In genomic region chr15:12205902-12206645, GRCm38 (mm10) we compare ENCODE assay signal across 8 mouse cellular contexts. TPM values are rescaled to one million over a fixed set of nuclear protein-coding genes. Genes with fewer than 3 reads are reported as not detected.
DNase-seq lines count a peak whose midpoint lies in the region; ATAC-seq and TF ChIP-seq lines count a peak whose summit lies in the region.

No protein-coding gene starts in this region.

- H3K36me3 ChIP-seq in MEL (ENCODE audit: control insufficient read depth in 1 of 2, insufficient read depth in 2 of 2, low read length in 2 of 2), result peaks cover 0 to 21% of the 10 kb centered on the region in 2 experiments; a peak in 3 of 4 replicates
- H3K36me3 ChIP-seq in forebrain, embryonic 15.5 days, result no peaks in the 10 kb centered on the region
- H3K36me3 ChIP-seq in liver, embryonic 16.5 days (ENCODE audit: control insufficient read depth, insufficient read depth), result no peaks in the 10 kb centered on the region

- no peak for ATAC-seq in forebrain, embryonic 15.5 days (replicated peaks)
- no peak for ATAC-seq in liver, embryonic 16.5 days (ENCODE audit: low read depth)

- peaks cover 54% of the 10 kb centered on the region for H3K79me2 ChIP-seq in MEL (ENCODE audit: control insufficient read depth, insufficient read depth, low read length, poor library complexity)

- no peak for TF ChIP-seq RAD21 in MEL (IDR thresholded peaks at IDR 0.05; ENCODE audit: low read depth, low read length)

- peak; percentile 2 to 35; a peak in 1 of 4 replicates for TF ChIP-seq EP300 in MEL (IDR thresholded peaks at IDR 0.05; ENCODE audit: low read depth in 1 of 2, low read length in 2 of 2)

- H3K9ac ChIP-seq in MEL (ENCODE audit: control insufficient read depth, low read depth, low read length, poor library complexity, severe bottlenecking), result peak overlapping the region; percentile 91
- H3K9ac ChIP-seq in forebrain, embryonic 15.5 days (replicated peaks), result peak overlapping the region; percentile 84
- peak overlapping the region; percentile 97 for H3K9ac ChIP-seq in liver, embryonic 16.5 days (ENCODE audit: low read depth, low read length)

- DNase-seq in kidney, adult 18-20 months, result peak; percentile 43
- no peak for DNase-seq in kidney, adult 11 months
- DNase-seq in MEL (ENCODE audit: low read depth, low spot score), result peak; percentile 61
- no peak for DNase-seq in right cerebral cortex, adult 2 months (ENCODE audit: low spot score in 2 of 2)
- DNase-seq in ovary, adult 18-20 months (ENCODE audit: low spot score), result no peak
- DNase-seq in gastrocnemius, postnatal 25 days, result no peak

- WGBS in forebrain, embryonic 15.5 days, result 40% methylated on average over 14 of the region's 14 CpGs
- WGBS in liver, embryonic 16.5 days (ENCODE audit: insufficient replicate concordance), result 17% methylated on average over 14 of the region's 14 CpGs

- TF ChIP-seq CTCF in MEL (IDR thresholded peaks at IDR 0.05 in 2 of 3, conservative IDR thresholded peaks at IDR 0.05 in 1 of 3; ENCODE audit: control insufficient read depth in 1 of 3, insufficient read depth in 1 of 3, low read depth in 2 of 3, low read length in 3 of 3, poor library complexity in 1 of 3, severe bottlenecking in 1 of 3), result no peak

- no peak for TF ChIP-seq POLR2A in MEL (IDR thresholded peaks at IDR 0.05; ENCODE audit: control insufficient read depth in 1 of 2, insufficient read depth in 1 of 2, low read depth in 1 of 2, low read length in 2 of 2, poor library complexity in 1 of 2)

- H3K27me3 ChIP-seq in MEL (ENCODE audit: control insufficient read depth in 1 of 2, insufficient read depth in 2 of 2, low read length in 2 of 2), result no peaks in the 10 kb centered on the region
- no peaks in the 10 kb centered on the region for H3K27me3 ChIP-seq in forebrain, embryonic 15.5 days
- no peaks in the 10 kb centered on the region for H3K27me3 ChIP-seq in liver, embryonic 16.5 days (ENCODE audit: control insufficient read depth, insufficient read depth, low read depth, low read length)

- H3K27ac ChIP-seq in MEL (ENCODE audit: control insufficient read depth, low read depth, low read length), result peak overlapping the region; percentile 70
- peak overlapping the region; percentile 93; the same call in 1 of the 2 replicates for H3K27ac ChIP-seq in forebrain, embryonic 15.5 days (replicated peaks)
- peak overlapping the region; percentile 94 for H3K27ac ChIP-seq in liver, embryonic 16.5 days (ENCODE audit: low read length)

- H3K4me2 ChIP-seq in forebrain, embryonic 15.5 days (replicated peaks), result peak overlapping the region; percentile 56
- peak overlapping the region; percentile 90 for H3K4me2 ChIP-seq in liver, embryonic 16.5 days (ENCODE audit: low read depth, low read length)

- no peaks in the 10 kb centered on the region for H3K9me3 ChIP-seq in MEL (replicated peaks; ENCODE audit: insufficient read depth, low read length)
- H3K9me3 ChIP-seq in forebrain, embryonic 15.5 days, result no peaks in the 10 kb centered on the region
- no peaks in the 10 kb centered on the region for H3K9me3 ChIP-seq in liver, embryonic 16.5 days (replicated peaks; ENCODE audit: control insufficient read depth, low read length)

- H3K4me3 ChIP-seq in MEL (ENCODE audit: control insufficient read depth in 1 of 2, insufficient read depth in 1 of 2, low read depth in 2 of 2, low read length in 2 of 2), result peak overlapping the region; percentile 90 to 100
- peak overlapping the region; percentile 83 for H3K4me3 ChIP-seq in forebrain, embryonic 15.5 days
- peak overlapping the region; percentile 93 for H3K4me3 ChIP-seq in liver, embryonic 16.5 days (ENCODE audit: low read depth, low read length)

- H3K4me1 ChIP-seq in MEL (ENCODE audit: control insufficient read depth in 1 of 2, insufficient read depth in 2 of 2, low read length in 2 of 2), result peaks cover 10 to 20% of the 10 kb centered on the region in 2 experiments; a peak in 3 of 4 replicates
- H3K4me1 ChIP-seq in forebrain, embryonic 15.5 days, result peaks cover 26% of the 10 kb centered on the region
- H3K4me1 ChIP-seq in liver, embryonic 16.5 days (ENCODE audit: control insufficient read depth, low read depth, low read length), result peaks cover 51% of the 10 kb centered on the region

TF ChIP-seq in MEL, 35 proteins besides CTCF, POLR2A, EP300 and RAD21:
- peak; percentile 6; the same call in 1 of the 2 replicates for TF ChIP-seq SIN3A (IDR thresholded peaks at IDR 0.05; ENCODE audit: low read length)
- TF ChIP-seq SMC3 (IDR thresholded peaks at IDR 0.05; ENCODE audit: low read depth, low read length), result 0 out of 2 replicates have a peak, but pooled peaks have one; percentile 7
- peak; percentile 27; the same call in 1 of the 2 replicates for TF ChIP-seq ZNF384 (IDR thresholded peaks at IDR 0.05; ENCODE audit: low read depth, low read length)
- 0 out of 2 replicates have a peak, but pooled peaks have one; percentile 71 for TF ChIP-seq CHD1 (IDR thresholded peaks at IDR 0.05; ENCODE audit: low read depth, low read length)
- TF ChIP-seq GATA1 (IDR thresholded peaks at IDR 0.05; ENCODE audit: low read depth, low read length), result peak; percentile 10; the same call in 1 of the 2 replicates
- TF ChIP-seq TBP (IDR thresholded peaks at IDR 0.05; ENCODE audit: low read depth, low read length), result 0 out of 2 replicates have a peak, but pooled peaks have one; percentile 38
- 0 out of 2 replicates have a peak, but pooled peaks have one; percentile 23 for TF ChIP-seq HCFC1 (IDR thresholded peaks at IDR 0.05; ENCODE audit: low read depth, low read length)
- peak; percentile 26; the same call in 1 of the 2 replicates for TF ChIP-seq MAX (IDR thresholded peaks at IDR 0.05; ENCODE audit: low read length)
- TF ChIP-seq JUND (IDR thresholded peaks at IDR 0.05; ENCODE audit: low read depth, low read length), result no peak
- TF ChIP-seq E2F4 (IDR thresholded peaks at IDR 0.05; ENCODE audit: borderline replicate concordance, low read depth, low read length), result no peak
- no peak for TF ChIP-seq NELFE (IDR thresholded peaks at IDR 0.05; ENCODE audit: low read depth, low read length)

RNA-seq across cellular contexts. Expression of gene Mtmr12, which starts 1.2 kb away (rescaled TPM):
- 14.3 and 18.0 TPM in 2 replicates for total RNA-seq in MEL (2012; rRNA removed)
- polyA plus RNA-seq in MEL (2012; ENCODE audit: insufficient read depth in 1 of 2, insufficient read length in 2 of 2, low read depth in 1 of 2, low replicate concordance in 2 of 2, missing spikeins in 1 of 2), result 10 to 100 TPM in 1 of 2 experiments, not detected in 1; 38.2 TPM
- polyA plus RNA-seq in forebrain, embryonic 15.5 days (2015; fragmentation: Nextera tagmentation; extraction: Ambion mirVana), result 10.7 and 11.2 TPM in 2 replicates
- polyA plus RNA-seq in liver, embryonic 16.5 days (2015; fragmentation: Nextera tagmentation; extraction: Ambion mirVana), result 6.7 and 8.0 TPM in 2 replicates
- 1 to 10 TPM; 3.1 to 4.7 TPM for total RNA-seq in gastrocnemius, postnatal 25 days (2021)

Comparison
In these comparisons a context has a peak if more than half of its experiments do, and no peak if none do; other contexts are left out.
1. DNase-seq: peak in kidney, adult 18-20 months (single experiment) and MEL (single experiment); none in kidney, adult 11 months (single experiment), right cerebral cortex, adult 2 months (0 of 2), ovary, adult 18-20 months (single experiment) and gastrocnemius, postnatal 25 days (single experiment).
2. Peak in every context shown above with its lines, with median percentiles within 50 percentile points of each other: H3K27ac ChIP-seq, H3K4me3 ChIP-seq and H3K9ac ChIP-seq.